Mouse (Mus musculus): ENCODE data around the gene Slc36a4.

DNA sequence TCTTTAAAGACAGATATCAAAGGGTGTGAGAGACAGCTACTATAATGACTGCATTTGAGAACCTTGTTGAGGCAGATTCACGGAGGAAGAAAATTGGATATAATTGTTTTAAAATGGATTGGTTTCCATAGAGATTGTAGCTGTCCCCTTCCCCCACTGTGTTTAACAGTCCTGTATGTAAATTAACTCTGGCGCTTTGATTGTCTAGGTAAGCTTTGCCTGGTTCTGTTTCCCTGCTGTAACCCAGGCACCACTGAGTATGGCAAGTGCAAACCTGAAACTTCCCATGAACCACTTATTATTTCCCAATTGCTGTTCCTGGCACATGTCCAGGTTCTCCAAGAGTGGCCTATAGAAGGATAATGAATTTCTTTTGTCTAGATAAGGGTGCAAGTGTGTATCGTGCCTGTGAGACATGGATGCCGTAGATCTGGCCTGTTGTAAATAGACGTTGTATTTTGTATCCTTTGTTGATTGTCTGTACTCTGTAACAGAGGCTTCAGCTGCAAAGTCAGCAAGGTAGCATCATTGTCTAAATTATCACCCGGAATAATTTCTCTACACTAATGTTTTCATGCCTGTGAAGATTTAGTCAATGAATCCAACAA is 11.8 kb downstream of the Slc36a4 start:
- TF ChIP-seq CTCF (IDR thresholded peaks at IDR 0.05; ENCODE audit: extremely low read depth, insufficient read depth, low read length) = no peak
- TF ChIP-seq POLR2A (IDR thresholded peaks at IDR 0.05; ENCODE audit: extremely low read depth, insufficient read depth, low read length) = no peak

All from cortical plate, adult 2 months (tissue).